Mouse (Mus musculus): ENCODE data around the gene Akr1a1. TPM values are rescaled to one million over a fixed set of nuclear protein-coding genes. Genes with fewer than 3 reads are reported as not detected.
"Not testable (repeated sequence)": the region's sequence is repeated elsewhere in the genome, so short reads cannot be mapped to it uniquely, and the experiment has no call there.

Gene Akr1a1
- polyA plus RNA-seq, 2 experiments: 194 to 275 TPM

- Histone ChIP-seq H3K27ac (no peak overlapping the region), H3K27me3 (ENCODE audit: control insufficient read depth, insufficient read depth, low read length) (no peaks in the 10 kb centered on the region; the same call in 1 of the 2 replicates), H3K4me2 (ENCODE audit: low read depth) (no peak overlapping the region), H3K9me3 (ENCODE audit: control insufficient read depth, low read length) (no peaks in the 10 kb centered on the region), H3K9ac (replicated peaks) (no peak overlapping the region), H3K4me3 (ENCODE audit: insufficient read depth in 1 of 2, low read depth in 2 of 2, low read length in 2 of 2) (no peak overlapping the region), H3K36me3 (replicated peaks; ENCODE audit: control insufficient read depth, insufficient read depth, low read depth) (no peaks in the 10 kb centered on the region), H3K4me1 (replicated peaks; ENCODE audit: control insufficient read depth in 2 of 2, insufficient read depth in 2 of 2, low read length in 1 of 2) (peaks cover 11 to 13% of the 10 kb centered on the region in 2 experiments)
- no peak for ATAC-seq (ENCODE audit: insufficient read depth)
- 42% methylated on average over 2 of the region's 2 CpGs for WGBS (ENCODE audit: insufficient replicate concordance)
- TF ChIP-seq CTCF (IDR thresholded peaks at IDR 0.05; ENCODE audit: low read depth) (peak; percentile 49), EP300 (IDR thresholded peaks at IDR 0.05; ENCODE audit: low read depth) (no peak)
- DNase-seq (ENCODE audit: low read depth in 3 of 3, low spot score in 3 of 3): no peak
Observed at GRCm38 (mm10) chr4:116669291-116669690, 17.8 kb upstream of the Akr1a1 start.

- WGBS (ENCODE audit: insufficient replicate concordance): 17% methylated on average over 3 of the region's 3 CpGs
- H3K9me3 ChIP-seq (ENCODE audit: control insufficient read depth, low read length): no peaks in the 10 kb centered on the region
- TF ChIP-seq EP300 (IDR thresholded peaks at IDR 0.05; ENCODE audit: low read depth) (no peak), CTCF (IDR thresholded peaks at IDR 0.05; ENCODE audit: low read depth) (no peak)
- peaks cover 7 to 8% of the 10 kb centered on the region in 2 experiments for H3K4me1 ChIP-seq (replicated peaks; ENCODE audit: control insufficient read depth in 2 of 2, insufficient read depth in 2 of 2, low read length in 1 of 2)
- no peak overlapping the region for H3K9ac ChIP-seq (replicated peaks)
- no peak overlapping the region for H3K4me3 ChIP-seq (ENCODE audit: insufficient read depth in 1 of 2, low read depth in 2 of 2, low read length in 2 of 2)
- no peak for ATAC-seq (ENCODE audit: insufficient read depth)
- no peak overlapping the region for H3K4me2 ChIP-seq (ENCODE audit: low read depth)
- no peak overlapping the region for H3K27ac ChIP-seq
- no peaks in the 10 kb centered on the region; the same call in 1 of the 2 replicates for H3K27me3 ChIP-seq (ENCODE audit: control insufficient read depth, insufficient read depth, low read length)
- no peaks in the 10 kb centered on the region for H3K36me3 ChIP-seq (replicated peaks; ENCODE audit: control insufficient read depth, insufficient read depth, low read depth)
- DNase-seq (ENCODE audit: low read depth in 3 of 3, low spot score in 3 of 3): no peak
Observed at GRCm38 (mm10) chr4:116668145-116668544, 16.7 kb upstream of the Akr1a1 start.

GRCm38 (mm10) chr4:116666625-116667024 lies 15.1 kb upstream of the Akr1a1 start:
- DNase-seq (ENCODE audit: low read depth in 3 of 3, low spot score in 3 of 3) (no peak), ATAC-seq (ENCODE audit: insufficient read depth) (no peak)
- no peaks in the 10 kb centered on the region; the same call in 1 of the 2 replicates for H3K27me3 ChIP-seq (ENCODE audit: control insufficient read depth, insufficient read depth, low read length)
- no peak overlapping the region for H3K27ac ChIP-seq
- no peaks in the 10 kb centered on the region for H3K9me3 ChIP-seq (ENCODE audit: control insufficient read depth, low read length)
- H3K4me1 ChIP-seq (replicated peaks; ENCODE audit: control insufficient read depth in 2 of 2, insufficient read depth in 2 of 2, low read length in 1 of 2): peaks cover 0 to 1% of the 10 kb centered on the region in 2 experiments; a peak in 1 of 4 replicates
- 29% methylated on average over 4 of the region's 4 CpGs for WGBS (ENCODE audit: insufficient replicate concordance)
- no peak overlapping the region for H3K4me3 ChIP-seq (ENCODE audit: insufficient read depth in 1 of 2, low read depth in 2 of 2, low read length in 2 of 2)
- TF ChIP-seq CTCF (IDR thresholded peaks at IDR 0.05; ENCODE audit: low read depth) (no peak), EP300 (IDR thresholded peaks at IDR 0.05; ENCODE audit: low read depth) (no peak)
- no peak overlapping the region for H3K4me2 ChIP-seq (ENCODE audit: low read depth)
- H3K9ac ChIP-seq (replicated peaks): no peak overlapping the region
- no peaks in the 10 kb centered on the region for H3K36me3 ChIP-seq (replicated peaks; ENCODE audit: control insufficient read depth, insufficient read depth, low read depth)

GRCm38 (mm10) chr4:116661998-116662397 lies 10.5 kb upstream of the Akr1a1 start:
- H3K36me3 ChIP-seq (replicated peaks; ENCODE audit: control insufficient read depth, insufficient read depth, low read depth): no peaks in the 10 kb centered on the region
- WGBS (ENCODE audit: insufficient replicate concordance): 78% methylated on average over 1 of the region's 1 CpGs
- no peak overlapping the region for H3K4me3 ChIP-seq (ENCODE audit: insufficient read depth in 1 of 2, low read depth in 2 of 2, low read length in 2 of 2)
- H3K4me2 ChIP-seq (ENCODE audit: low read depth): no peak overlapping the region
- TF ChIP-seq EP300 (IDR thresholded peaks at IDR 0.05; ENCODE audit: low read depth) (no peak), CTCF (IDR thresholded peaks at IDR 0.05; ENCODE audit: low read depth) (peak; percentile 25; the same call in 1 of the 2 replicates)
- H3K27ac ChIP-seq: no peak overlapping the region
- ATAC-seq (ENCODE audit: insufficient read depth) (no peak), DNase-seq (ENCODE audit: low read depth in 3 of 3, low spot score in 3 of 3) (no peak)
- H3K9ac ChIP-seq (replicated peaks): no peak overlapping the region
- no peaks in the 10 kb centered on the region for H3K4me1 ChIP-seq (replicated peaks; ENCODE audit: control insufficient read depth in 2 of 2, insufficient read depth in 2 of 2, low read length in 1 of 2)
- H3K27me3 ChIP-seq (ENCODE audit: control insufficient read depth, insufficient read depth, low read length): no peaks in the 10 kb centered on the region; the same call in 1 of the 2 replicates
- no peaks in the 10 kb centered on the region for H3K9me3 ChIP-seq (ENCODE audit: control insufficient read depth, low read length)

- no peak for DNase-seq (ENCODE audit: low read depth in 3 of 3, low spot score in 3 of 3)
- H3K27me3 ChIP-seq (ENCODE audit: control insufficient read depth, insufficient read depth, low read length): no peaks in the 10 kb centered on the region
- WGBS (ENCODE audit: insufficient replicate concordance): 68% methylated on average over 6 of the region's 6 CpGs
- H3K9me3 ChIP-seq (ENCODE audit: control insufficient read depth, low read length): no peaks in the 10 kb centered on the region
- TF ChIP-seq CTCF (IDR thresholded peaks at IDR 0.05; ENCODE audit: low read depth): no peak
- TF ChIP-seq EP300 (IDR thresholded peaks at IDR 0.05; ENCODE audit: low read depth): no peak
- ATAC-seq (ENCODE audit: insufficient read depth): no peak
- H3K4me2 ChIP-seq (ENCODE audit: low read depth): no peak overlapping the region
- H3K36me3 ChIP-seq (replicated peaks; ENCODE audit: control insufficient read depth, insufficient read depth, low read depth): no peaks in the 10 kb centered on the region
- H3K4me1 ChIP-seq (replicated peaks; ENCODE audit: control insufficient read depth in 2 of 2, insufficient read depth in 2 of 2, low read length in 1 of 2): peaks cover 0 to 5% of the 10 kb centered on the region in 2 experiments; a peak in 2 of 4 replicates
- no peak overlapping the region for H3K9ac ChIP-seq (replicated peaks)
- H3K4me3 ChIP-seq (ENCODE audit: insufficient read depth in 1 of 2, low read depth in 2 of 2, low read length in 2 of 2): no peak overlapping the region
- no peak overlapping the region for H3K27ac ChIP-seq
Observed at GRCm38 (mm10) chr4:116660829-116661228, 9.3 kb upstream of the Akr1a1 start.

GRCm38 (mm10) chr4:116659916-116660315 lies 8.4 kb upstream of the Akr1a1 start:
- not testable (repeated sequence) for H3K36me3 ChIP-seq (replicated peaks; ENCODE audit: control insufficient read depth, insufficient read depth, low read depth); H3K9me3 ChIP-seq (ENCODE audit: control insufficient read depth, low read length); H3K4me3 ChIP-seq (ENCODE audit: insufficient read depth in 1 of 2, low read depth in 2 of 2, low read length in 2 of 2); H3K9ac ChIP-seq (replicated peaks); ATAC-seq (ENCODE audit: insufficient read depth); DNase-seq (ENCODE audit: low read depth in 3 of 3, low spot score in 3 of 3); H3K27ac ChIP-seq; H3K4me2 ChIP-seq (ENCODE audit: low read depth); H3K27me3 ChIP-seq (ENCODE audit: control insufficient read depth, insufficient read depth, low read length)
- 76% methylated on average over 6 of the region's 6 CpGs for WGBS (ENCODE audit: insufficient replicate concordance)
- peaks cover 4 to 11% of the 10 kb centered on the region in 2 experiments for H3K4me1 ChIP-seq (replicated peaks; ENCODE audit: control insufficient read depth in 2 of 2, insufficient read depth in 2 of 2, low read length in 1 of 2)

Measured in liver, embryonic 14.5 days (tissue).